Comparison of ENCODE assay signal across 14 mouse cellular contexts in genomic region chr4:48592844-48593243, GRCm38 (mm10). TPM values are rescaled to one million over a fixed set of nuclear protein-coding genes. Genes with fewer than 3 reads are reported as not detected.
"Had no signal": no experiment of that assay in that cellular context is flagged by ENCODE, and none has a peak within 500 bp of the region (broad histone marks: within the 10 kb centered on the region; RNA-seq: fewer than 3 reads in every experiment).

No protein-coding gene starts in this region.

- DNase-seq: kidney, adult 11 months; kidney, adult 9 months; kidney, postnatal 36 days; layer of hippocampus, adult 9-11 months; layer of hippocampus, postnatal 36 days; retina, postnatal 1 day; right cerebral cortex, postnatal 4 days; thymus, adult 2 months; thymus, postnatal 36 days had no signal

- H3K4me1 ChIP-seq: neural tube, embryonic 12.5 days had no signal

- H3K27ac ChIP-seq: kidney, postnatal 0 days; limb, embryonic 13.5 days; macrophage; midbrain, embryonic 13.5 days; neural tube, embryonic 12.5 days had no signal

- H3K4me3 ChIP-seq: limb, embryonic 13.5 days; midbrain, embryonic 13.5 days; neural tube, embryonic 12.5 days had no signal

- ATAC-seq: midbrain, embryonic 13.5 days had no signal

- H3K36me3 ChIP-seq: limb, embryonic 13.5 days; midbrain, embryonic 13.5 days had no signal

- H3K27me3 ChIP-seq: limb, embryonic 13.5 days; midbrain, embryonic 13.5 days; neural tube, embryonic 12.5 days had no signal

RNA-seq across cellular contexts. Expression of gene Tmeff1, which starts 7.9 kb away (rescaled TPM):
- polyA plus RNA-seq: macrophage had no signal
